23 mouse cellular contexts compared by ENCODE assay signal in the genomic region with DNA sequence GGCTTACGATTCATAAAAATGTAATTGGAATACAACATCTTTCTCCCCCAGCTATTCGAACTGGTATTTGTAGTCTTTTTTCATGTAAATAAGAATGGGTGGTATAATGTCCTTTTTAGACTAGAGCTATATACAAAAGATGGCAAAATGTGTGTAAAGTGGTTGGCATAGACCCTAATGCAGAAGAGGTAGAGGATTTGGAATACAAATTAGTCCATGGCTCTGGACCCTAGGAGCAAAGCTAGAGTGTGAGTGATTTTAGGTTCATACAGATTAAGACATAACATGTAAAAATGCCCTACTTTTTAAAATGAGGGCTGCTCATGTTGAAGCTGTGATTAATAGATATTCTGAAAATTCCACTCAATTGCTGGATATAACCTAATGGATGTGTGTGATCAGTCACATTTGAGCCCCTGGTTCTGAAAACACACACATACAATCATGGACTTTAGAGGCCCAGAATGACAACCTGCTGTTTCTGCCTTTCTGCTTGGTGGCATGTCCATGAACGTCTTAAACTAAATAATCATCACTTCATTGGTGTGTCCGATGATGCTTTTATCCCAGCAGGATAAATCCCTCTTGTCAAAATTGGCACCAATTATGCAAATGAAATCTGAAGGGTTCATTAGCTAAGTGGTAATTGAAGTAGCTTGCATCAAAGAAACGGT.
DNase-seq lines count a peak whose midpoint lies in the region; ATAC-seq and TF ChIP-seq lines count a peak whose summit lies in the region.
"Had no signal": no experiment of that assay in that cellular context is flagged by ENCODE, and none has a peak within 500 bp of the region (broad histone marks: within the 10 kb centered on the region; RNA-seq: fewer than 3 reads in every experiment).

No protein-coding gene starts in this region.

- ATAC-seq in forebrain, embryonic 11.5 days (replicated peaks; ENCODE audit: low FRiP score), result peak; percentile 70
- ATAC-seq in forebrain, postnatal 0 days, result no peak; the same call in 1 of the 2 replicates
- peak; percentile 42; the same call in 1 of the 2 replicates for ATAC-seq in midbrain, embryonic 15.5 days (replicated peaks)
- no peak for ATAC-seq in midbrain, embryonic 11.5 days (ENCODE audit: low FRiP score)
- peak; percentile 77 for ATAC-seq in forebrain, embryonic 14.5 days
- ATAC-seq: hindbrain, embryonic 16.5 days; intestine, embryonic 15.5 days had no signal

- no peak for TF ChIP-seq CTCF in forebrain, postnatal 0 days (IDR thresholded peaks at IDR 0.05; ENCODE audit: low read depth)

- no peaks in the 10 kb centered on the region for H3K27me3 ChIP-seq in forebrain, embryonic 11.5 days (ENCODE audit: control insufficient read depth, insufficient read depth, low read length)
- H3K27me3 ChIP-seq in forebrain, postnatal 0 days (ENCODE audit: insufficient read depth, low read length), result no peaks in the 10 kb centered on the region
- no peaks in the 10 kb centered on the region for H3K27me3 ChIP-seq in midbrain, embryonic 15.5 days (replicated peaks)
- no peaks in the 10 kb centered on the region for H3K27me3 ChIP-seq in midbrain, embryonic 11.5 days (ENCODE audit: control insufficient read depth, insufficient read depth, low read length)
- no peaks in the 10 kb centered on the region for H3K27me3 ChIP-seq in forebrain, embryonic 14.5 days (replicated peaks; ENCODE audit: control insufficient read depth, insufficient read depth, low read length)
- H3K27me3 ChIP-seq: heart, embryonic 12.5 days; heart, embryonic 15.5 days; hindbrain, embryonic 13.5 days; intestine, embryonic 15.5 days had no signal

- no peak overlapping the region for H3K9ac ChIP-seq in forebrain, embryonic 11.5 days (ENCODE audit: low read length)
- H3K9ac ChIP-seq in forebrain, postnatal 0 days, result no peak overlapping the region
- H3K9ac ChIP-seq in midbrain, embryonic 15.5 days, result no peak overlapping the region
- H3K9ac ChIP-seq in midbrain, embryonic 11.5 days (ENCODE audit: low read length), result no peak overlapping the region
- H3K9ac ChIP-seq in forebrain, embryonic 14.5 days (ENCODE audit: low read length), result no peak overlapping the region
- H3K9ac ChIP-seq: heart, embryonic 12.5 days; heart, embryonic 15.5 days; hindbrain, embryonic 13.5 days; intestine, embryonic 15.5 days had no signal

- no peak overlapping the region for H3K27ac ChIP-seq in forebrain, embryonic 11.5 days (ENCODE audit: low read depth, low read length)
- no peak overlapping the region for H3K27ac ChIP-seq in forebrain, postnatal 0 days (ENCODE audit: low read depth, low read length)
- no peak overlapping the region for H3K27ac ChIP-seq in midbrain, embryonic 15.5 days
- H3K27ac ChIP-seq in midbrain, embryonic 11.5 days (ENCODE audit: low read depth, low read length), result no peak overlapping the region
- no peak overlapping the region for H3K27ac ChIP-seq in forebrain, embryonic 14.5 days (ENCODE audit: low read depth, low read length)
- H3K27ac ChIP-seq: heart, embryonic 15.5 days; hindbrain, embryonic 10.5 days; hindbrain, embryonic 13.5 days; intestine, embryonic 15.5 days had no signal

- H3K4me1 ChIP-seq in forebrain, embryonic 11.5 days (replicated peaks; ENCODE audit: control insufficient read depth, insufficient read depth, low read length), result no peaks in the 10 kb centered on the region
- H3K4me1 ChIP-seq in forebrain, postnatal 0 days (ENCODE audit: insufficient read depth), result no peaks in the 10 kb centered on the region
- no peaks in the 10 kb centered on the region for H3K4me1 ChIP-seq in midbrain, embryonic 15.5 days
- no peaks in the 10 kb centered on the region for H3K4me1 ChIP-seq in midbrain, embryonic 11.5 days (ENCODE audit: control insufficient read depth, insufficient read depth, low read length)
- 0 out of 2 replicates have a peak, but pooled peaks cover 2% of the 10 kb centered on the region for H3K4me1 ChIP-seq in forebrain, embryonic 14.5 days (ENCODE audit: control insufficient read depth, insufficient read depth, low read length)
- H3K4me1 ChIP-seq: heart, embryonic 12.5 days; heart, embryonic 15.5 days; hindbrain, embryonic 10.5 days; hindbrain, embryonic 13.5 days; intestine, embryonic 15.5 days had no signal

- WGBS in forebrain, embryonic 11.5 days, result 51% methylated on average over 5 of the region's 5 CpGs
- 17% methylated on average over 5 of the region's 5 CpGs for WGBS in forebrain, postnatal 0 days
- WGBS in midbrain, embryonic 15.5 days, result 49% methylated on average over 5 of the region's 5 CpGs
- 75% methylated on average over 5 of the region's 5 CpGs for WGBS in midbrain, embryonic 11.5 days
- WGBS in forebrain, embryonic 14.5 days, result 18% methylated on average over 5 of the region's 5 CpGs

- H3K4me2 ChIP-seq in forebrain, embryonic 11.5 days (ENCODE audit: low read depth, low read length, severe bottlenecking), result no peak overlapping the region
- H3K4me2 ChIP-seq in forebrain, postnatal 0 days (ENCODE audit: low read depth), result no peak overlapping the region
- no peak overlapping the region for H3K4me2 ChIP-seq in midbrain, embryonic 15.5 days
- no peak overlapping the region for H3K4me2 ChIP-seq in midbrain, embryonic 11.5 days
- no peak overlapping the region for H3K4me2 ChIP-seq in forebrain, embryonic 14.5 days (ENCODE audit: low read length)
- H3K4me2 ChIP-seq: heart, embryonic 12.5 days; heart, embryonic 15.5 days; hindbrain, embryonic 13.5 days; intestine, embryonic 15.5 days had no signal

- no peaks in the 10 kb centered on the region for H3K36me3 ChIP-seq in forebrain, embryonic 11.5 days (ENCODE audit: control insufficient read depth, insufficient read depth, low read length)
- no peaks in the 10 kb centered on the region for H3K36me3 ChIP-seq in forebrain, postnatal 0 days (ENCODE audit: insufficient read depth)
- H3K36me3 ChIP-seq in midbrain, embryonic 15.5 days (replicated peaks), result no peaks in the 10 kb centered on the region
- H3K36me3 ChIP-seq in midbrain, embryonic 11.5 days (ENCODE audit: control insufficient read depth, insufficient read depth, low read length), result no peaks in the 10 kb centered on the region
- no peaks in the 10 kb centered on the region for H3K36me3 ChIP-seq in forebrain, embryonic 14.5 days (ENCODE audit: control insufficient read depth, insufficient read depth, low read length)
- H3K36me3 ChIP-seq: heart, embryonic 12.5 days; heart, embryonic 15.5 days; hindbrain, embryonic 10.5 days; hindbrain, embryonic 13.5 days; intestine, embryonic 15.5 days had no signal

- H3K9me3 ChIP-seq in forebrain, embryonic 11.5 days (ENCODE audit: control insufficient read depth, low read length), result no peaks in the 10 kb centered on the region
- no peaks in the 10 kb centered on the region for H3K9me3 ChIP-seq in forebrain, postnatal 0 days (ENCODE audit: low read length)
- H3K9me3 ChIP-seq in midbrain, embryonic 15.5 days, result no peaks in the 10 kb centered on the region
- no peaks in the 10 kb centered on the region for H3K9me3 ChIP-seq in midbrain, embryonic 11.5 days (ENCODE audit: control insufficient read depth, low read length)
- H3K9me3 ChIP-seq in forebrain, embryonic 14.5 days (replicated peaks; ENCODE audit: control insufficient read depth, low read length), result no peaks in the 10 kb centered on the region
- H3K9me3 ChIP-seq: heart, embryonic 12.5 days; heart, embryonic 15.5 days; hindbrain, embryonic 10.5 days; hindbrain, embryonic 13.5 days; intestine, embryonic 15.5 days had no signal

- H3K4me3 ChIP-seq in forebrain, embryonic 11.5 days (ENCODE audit: low read depth, low read length), result no peak overlapping the region
- no peak overlapping the region for H3K4me3 ChIP-seq in forebrain, postnatal 0 days (ENCODE audit: low read depth, low read length)
- H3K4me3 ChIP-seq in midbrain, embryonic 15.5 days, result no peak overlapping the region
- no peak overlapping the region for H3K4me3 ChIP-seq in midbrain, embryonic 11.5 days (ENCODE audit: low read depth, low read length)
- H3K4me3 ChIP-seq in forebrain, embryonic 14.5 days (ENCODE audit: low read depth, low read length), result no peak overlapping the region
- H3K4me3 ChIP-seq: heart, embryonic 12.5 days; heart, embryonic 15.5 days; hindbrain, embryonic 10.5 days; hindbrain, embryonic 13.5 days; intestine, embryonic 15.5 days had no signal

- no peak for DNase-seq in forebrain, embryonic 11.5 days (ENCODE audit: low spot score)
- DNase-seq in forebrain, postnatal 0 days, result no peak
- no peak for DNase-seq in midbrain, embryonic 11.5 days (ENCODE audit: low spot score, missing footprints)
- DNase-seq in forebrain, embryonic 14.5 days (ENCODE audit: low spot score), result peak; percentile 49
- DNase-seq in thymus, postnatal 36 days, result no peak
- DNase-seq in cerebellum, adult 9-11 months, result no peak
- DNase-seq: adrenal gland, postnatal 10 days; adrenal gland, postnatal 36 days; cerebellum, adult 11 months; cerebellum, adult 2 months; cerebellum, postnatal 10 days; cerebellum, postnatal 36 days; gastrocnemius, postnatal 25 days; heart, adult 18-20 months; heart, postnatal 10 days; heart, postnatal 36 days had no signal

Comparison
In these comparisons a context has a peak if more than half of its experiments do, and no peak if none do; other contexts are left out.
1. ATAC-seq: peak in forebrain, embryonic 11.5 days (single experiment), midbrain, embryonic 15.5 days (single experiment) and forebrain, embryonic 14.5 days (single experiment); none in forebrain, postnatal 0 days (single experiment) and midbrain, embryonic 11.5 days (single experiment).